Mouse (Mus musculus): ENCODE measurements around the gene Otoa.

DNA sequence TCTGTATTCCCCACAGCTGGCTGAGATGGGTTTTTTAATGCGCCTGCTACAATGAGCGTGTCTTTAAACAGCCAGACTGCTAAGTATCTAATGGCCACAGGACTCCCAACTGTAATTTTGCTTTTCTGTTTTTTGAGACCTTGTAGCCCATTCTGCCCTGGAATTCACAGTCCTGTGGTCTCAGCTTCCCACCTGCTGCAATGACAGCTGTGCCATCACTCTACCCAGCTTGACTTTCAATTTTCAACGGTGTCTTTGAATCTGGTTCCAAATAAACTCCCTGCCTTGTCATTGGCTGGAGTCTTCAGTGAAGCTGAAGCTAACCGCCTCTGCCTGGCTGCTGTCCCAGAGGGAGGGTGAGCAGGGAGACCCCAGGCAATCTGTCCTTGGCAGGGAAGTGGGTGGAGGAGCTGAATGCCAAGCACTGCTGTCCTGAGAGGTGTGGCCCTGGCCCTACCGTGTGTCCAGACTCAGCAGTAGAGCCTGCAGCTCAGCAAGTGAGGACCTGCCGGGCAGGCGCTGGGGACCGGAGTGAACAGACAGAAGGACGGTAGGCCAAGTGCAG, 1.6 kb downstream of the Otoa start:
- TF ChIP-seq TAL1 (IDR thresholded peaks at IDR 0.05; ENCODE audit: low read length) (no peak), GATA1 (IDR thresholded peaks at IDR 0.05; ENCODE audit: low read length) (no peak)

Data from erythroblast, embryonic 14.5 days (primary cell).